Mouse (Mus musculus): ENCODE data around the gene Rtp4. TPM values are rescaled to one million over a fixed set of nuclear protein-coding genes. Genes with fewer than 3 reads are reported as not detected.

Rtp4 gene
- total RNA-seq, 2 experiments from 2014 or later, result 2.0 to 3.6 TPM

GRCm38 (mm10) chr16:23557669-23558068, 37.6 kb downstream of the Rtp4 start:
- ATAC-seq (replicated peaks; ENCODE audit: poor library complexity, severe bottlenecking), result peak; percentile 65

DNA sequence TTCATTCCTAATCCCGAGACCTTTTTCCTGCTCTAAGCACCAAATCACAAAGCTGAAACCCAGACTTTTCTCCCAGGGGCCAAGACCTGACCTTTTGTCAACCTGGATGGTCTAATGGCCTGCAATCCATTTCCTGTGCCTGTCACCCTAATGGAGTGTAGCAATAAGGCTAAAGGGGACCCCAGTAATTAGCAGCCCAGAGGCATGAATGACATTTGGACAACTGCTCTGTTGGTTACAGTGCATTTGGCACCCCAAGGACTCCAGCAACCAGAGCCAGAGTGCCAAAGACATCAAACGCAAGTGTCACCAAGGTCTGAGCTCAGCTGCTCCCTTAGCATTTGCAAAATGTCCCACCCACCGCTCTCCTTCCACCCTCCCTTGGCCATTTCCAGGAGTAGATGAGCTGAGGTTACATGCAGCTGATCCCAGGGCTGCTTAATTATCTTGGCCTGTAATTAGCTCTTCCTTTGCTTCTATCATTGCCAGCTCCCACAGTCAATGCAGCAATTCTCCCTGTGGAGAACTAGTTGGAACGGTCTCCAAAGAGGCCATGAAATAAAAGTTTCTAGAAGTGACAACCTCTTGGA, 48.4 kb downstream of the Rtp4 start:
- no peak for ATAC-seq (replicated peaks; ENCODE audit: poor library complexity, severe bottlenecking)

- ATAC-seq (replicated peaks; ENCODE audit: poor library complexity, severe bottlenecking), result no peak
Observed at GRCm38 (mm10) chr16:23574561-23574960, 54.5 kb downstream of the Rtp4 start.

GRCm38 (mm10) chr16:23591119-23592105, 71.3 kb downstream of the Rtp4 start:
- peak; percentile 98 for ATAC-seq (replicated peaks; ENCODE audit: poor library complexity, severe bottlenecking)

- no peak for ATAC-seq (replicated peaks; ENCODE audit: poor library complexity, severe bottlenecking)
Observed at GRCm38 (mm10) chr16:23592501-23592900, 72.4 kb downstream of the Rtp4 start.

DNA sequence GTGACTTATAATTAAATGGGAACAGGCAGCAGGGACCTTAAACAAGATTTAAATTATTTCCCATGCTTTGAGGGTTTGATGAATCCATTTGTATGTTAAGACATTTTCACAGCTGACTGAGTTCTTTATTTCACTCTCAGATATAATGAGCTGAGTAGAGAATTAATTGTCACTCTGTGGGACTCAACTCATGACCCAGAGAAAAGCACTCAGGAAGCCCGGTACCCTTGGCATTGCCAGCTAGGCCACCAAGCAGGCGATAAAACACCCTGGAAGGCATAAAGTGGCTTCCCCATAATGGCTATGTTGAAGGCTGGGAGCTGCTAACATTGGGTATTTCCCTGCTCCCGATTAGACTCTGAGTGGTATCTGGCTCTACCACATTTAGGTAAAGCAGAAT, 76.6 kb downstream of the Rtp4 start:
- ATAC-seq (replicated peaks; ENCODE audit: poor library complexity, severe bottlenecking), result no peak

GRCm38 (mm10) chr16:23597968-23598367, 77.9 kb downstream of the Rtp4 start:
- ATAC-seq (replicated peaks; ENCODE audit: poor library complexity, severe bottlenecking), result peak; percentile 42; the same call in 1 of the 2 replicates

GRCm38 (mm10) chr16:23606220-23606619, 86.1 kb downstream of the Rtp4 start:
- ATAC-seq (replicated peaks; ENCODE audit: poor library complexity, severe bottlenecking), result no peak

GRCm38 (mm10) chr16:23606651-23607050, 86.6 kb downstream of the Rtp4 start:
- ATAC-seq (replicated peaks; ENCODE audit: poor library complexity, severe bottlenecking), result no peak

GRCm38 (mm10) chr16:23607911-23608410, 87.9 kb downstream of the Rtp4 start:
- ATAC-seq (replicated peaks; ENCODE audit: poor library complexity, severe bottlenecking), result no peak

GRCm38 (mm10) chr16:23609748-23610185, 89.7 kb downstream of the Rtp4 start:
- peak; percentile 58 for ATAC-seq (replicated peaks; ENCODE audit: poor library complexity, severe bottlenecking)

DNA sequence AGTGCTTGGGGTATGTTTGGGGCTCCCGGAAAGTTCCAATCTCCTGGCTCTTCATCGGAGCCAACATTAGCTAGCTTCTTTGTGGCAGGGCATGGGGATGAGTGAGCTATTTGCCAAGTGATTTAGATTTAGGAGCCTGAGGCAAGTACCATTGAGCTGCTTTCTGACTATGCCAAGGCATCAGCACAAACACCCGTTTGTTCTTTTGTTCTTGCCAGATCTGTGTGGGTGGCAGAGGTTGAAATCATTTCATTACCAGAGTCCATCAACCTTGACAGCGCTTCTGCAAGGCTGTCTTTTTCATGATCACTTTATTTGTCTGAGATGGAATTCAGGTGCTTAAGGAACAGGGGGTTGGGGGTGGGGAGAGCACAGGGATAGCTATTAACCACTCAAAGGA, 104.1 kb downstream of the Rtp4 start:
- no peak for ATAC-seq (replicated peaks; ENCODE audit: poor library complexity, severe bottlenecking)

DNA sequence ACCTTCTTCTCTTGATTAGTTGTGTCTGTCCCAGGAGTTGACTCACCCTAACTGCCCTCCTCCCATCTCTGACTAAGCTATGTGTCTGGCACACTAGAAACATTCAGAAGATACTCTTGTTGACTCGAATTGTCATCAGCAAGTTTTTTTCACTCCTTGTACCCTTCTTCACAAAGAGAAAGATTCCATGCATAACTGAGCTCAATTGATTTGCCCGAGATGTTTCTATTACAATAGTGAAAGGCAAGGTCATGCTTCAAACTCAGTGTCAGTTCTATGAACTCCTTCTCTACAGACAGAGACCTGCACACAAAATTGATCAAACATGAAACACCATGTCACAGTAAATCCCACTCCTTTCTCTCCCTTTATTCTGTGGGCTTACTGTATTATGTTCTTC, 111.4 kb downstream of the Rtp4 start:
- ATAC-seq (replicated peaks; ENCODE audit: poor library complexity, severe bottlenecking), result no peak

DNA sequence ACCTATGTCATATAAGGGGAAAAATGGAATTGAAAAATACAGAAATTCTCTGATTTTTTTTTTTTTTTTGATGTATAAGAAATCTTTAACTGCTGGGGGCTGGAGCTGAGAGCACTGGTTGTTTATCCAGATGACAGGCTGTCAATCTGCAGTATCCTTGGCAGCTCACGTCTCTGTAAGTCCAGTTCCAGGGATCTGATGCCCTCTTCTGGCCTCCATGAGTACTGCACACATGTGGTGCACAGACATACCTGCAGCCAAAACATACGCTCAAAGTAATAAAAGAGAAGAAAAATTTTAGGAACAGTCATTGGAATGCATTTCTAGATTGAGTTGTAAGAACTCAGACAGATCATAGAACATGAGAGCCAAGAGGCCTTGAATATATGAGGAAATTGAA, 112.6 kb downstream of the Rtp4 start:
- ATAC-seq (replicated peaks; ENCODE audit: poor library complexity, severe bottlenecking), result no peak

GRCm38 (mm10) chr16:23653028-23653427, 132.9 kb downstream of the Rtp4 start:
- ATAC-seq (replicated peaks; ENCODE audit: poor library complexity, severe bottlenecking), result no peak

- ATAC-seq (replicated peaks; ENCODE audit: poor library complexity, severe bottlenecking), result no peak
Observed at GRCm38 (mm10) chr16:23653479-23653878, 133.4 kb downstream of the Rtp4 start.

DNA sequence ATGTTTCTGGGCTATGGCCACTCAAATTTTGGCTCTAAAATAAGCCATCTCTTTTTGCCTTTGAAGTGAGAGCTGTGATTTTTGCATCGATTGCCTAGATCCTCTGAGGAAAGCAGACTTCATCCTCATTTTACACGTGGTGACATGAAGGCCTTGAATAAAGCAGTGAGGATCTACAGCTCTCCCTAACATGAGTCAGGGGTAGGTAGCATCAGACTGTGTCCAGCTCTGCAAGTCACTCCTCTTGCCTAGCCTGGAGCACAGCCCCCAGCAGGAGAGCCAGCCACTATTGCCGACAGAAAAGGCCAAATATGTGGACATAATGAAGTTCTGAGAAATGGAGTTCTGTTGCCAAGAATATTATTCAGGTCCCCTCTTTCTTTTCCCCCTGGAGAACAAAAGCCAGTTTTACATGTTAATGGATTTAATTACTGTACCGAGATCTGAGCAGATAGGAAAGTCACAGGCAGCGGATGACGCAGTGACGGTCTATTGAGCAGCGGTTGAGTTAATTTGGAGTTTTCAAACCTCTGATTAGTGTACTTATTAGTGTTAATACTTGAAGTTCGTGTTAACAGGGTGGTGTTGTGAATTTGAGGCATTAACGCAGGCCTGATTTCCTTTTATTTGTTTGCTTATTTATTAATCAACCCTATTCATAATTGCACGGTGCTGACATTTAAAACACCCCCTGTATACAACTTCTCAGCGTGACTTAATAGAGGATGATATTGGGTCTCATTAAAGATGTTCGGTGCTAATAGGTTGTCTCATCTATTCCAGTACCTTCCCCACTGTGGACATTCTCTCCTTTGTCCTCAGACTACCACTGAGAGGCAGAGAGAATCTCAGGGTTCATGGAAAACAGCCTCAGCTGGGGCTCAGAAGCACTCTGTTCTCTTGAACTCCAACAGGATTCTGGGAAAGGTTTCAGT, 139.8 kb downstream of the Rtp4 start:
- ATAC-seq (replicated peaks; ENCODE audit: poor library complexity, severe bottlenecking), result no peak
